Mouse (Mus musculus) myocyte (in vitro differentiated cells): ENCODE measurements around the gene Gm20521. TPM values are rescaled to one million over a fixed set of nuclear protein-coding genes. Genes with fewer than 3 reads are reported as not detected.

Experiments used
- H3K27me3 ChIP-seq: one replicate; pipeline ENCODE4 v1.6.1; 2011; ENCODE audit not compliant: control insufficient read depth, insufficient read depth, insufficient read length
- H3K36me3 ChIP-seq: one replicate; pipeline ENCODE4 v1.6.1; 2011; ENCODE audit not compliant: control insufficient read depth, insufficient read depth
- H3K4me2 ChIP-seq: one replicate; pipeline ENCODE4 v1.6.1; 2011; ENCODE audit warnings: low read depth, control low read depth
- H3K4me3 ChIP-seq: one replicate; pipeline ENCODE4 v1.5.1; 2011; ENCODE audit warnings: mild to moderate bottlenecking, control low read depth, moderate library complexity
- H3K79me2 ChIP-seq: one replicate; pipeline ENCODE4 v1.6.1; 2011; ENCODE audit not compliant: control insufficient read depth, insufficient read depth
- H3ac ChIP-seq: one replicate; pipeline ENCODE4 v1.6.1; 2011; ENCODE audit not compliant: control insufficient read depth, insufficient read length
- CEBPB ChIP-seq: IDR thresholded peaks from 2 replicates; pipeline ENCODE4 v1.6.1; 2011; ENCODE audit warnings: mild to moderate bottlenecking, moderate library complexity; ENCODE audit not compliant: poor library complexity, insufficient read depth, severe bottlenecking
- E2F4 ChIP-seq: IDR thresholded peaks from one replicate; pipeline ENCODE4 v1.6.1; 2011; ENCODE audit warnings: mild to moderate bottlenecking, control low read depth, moderate library complexity; ENCODE audit not compliant: insufficient read depth
- MAX ChIP-seq: IDR thresholded peaks from one replicate; pipeline ENCODE4 v1.6.1; 2011; ENCODE audit warnings: low read depth, mild to moderate bottlenecking, control low read depth
- MYOD1 ChIP-seq, 3 experiments: IDR thresholded peaks; one replicate each; pipeline ENCODE4 v1.6.1; 2011; ENCODE audit warnings: control low read depth in 2 of 3, low read depth in 2 of 3, mild to moderate bottlenecking in 2 of 3, moderate library complexity in 1 of 3; ENCODE audit not compliant: insufficient read length in 2 of 3, control insufficient read depth in 1 of 3
- MYOG ChIP-seq, 3 experiments: IDR thresholded peaks; one replicate each; pipeline ENCODE4 v1.6.1; 2011; ENCODE audit warnings: control low read depth in 2 of 3, low read depth in 2 of 3, mild to moderate bottlenecking in 2 of 3; ENCODE audit not compliant: insufficient read length in 2 of 3, control insufficient read depth in 1 of 3, insufficient read depth in 1 of 3
- POLR2A ChIP-seq: IDR thresholded peaks from one replicate; pipeline ENCODE4 v1.6.1; 2011; ENCODE audit warnings: low read depth, mild to moderate bottlenecking, control low read depth, moderate library complexity; ENCODE audit not compliant: insufficient read length
- POLR2AphosphoS2 ChIP-seq: IDR thresholded peaks from one replicate; pipeline ENCODE4 v1.6.1; 2011; ENCODE audit warnings: low read depth, control low read depth; ENCODE audit not compliant: insufficient read length
- REST ChIP-seq: IDR thresholded peaks from one replicate; pipeline ENCODE4 v1.6.1; 2011; ENCODE audit warnings: mild to moderate bottlenecking, control low read depth, moderate library complexity; ENCODE audit not compliant: insufficient read depth, insufficient read length
- SRF ChIP-seq: IDR thresholded peaks from one replicate; pipeline ENCODE4 v1.6.1; 2011; ENCODE audit warnings: low read depth; ENCODE audit not compliant: control insufficient read depth, insufficient read length
- TCF12 ChIP-seq: IDR thresholded peaks from one replicate; pipeline ENCODE4 v1.6.1; 2011; ENCODE audit warnings: mild to moderate bottlenecking, control low read depth; ENCODE audit not compliant: poor library complexity, insufficient read depth, severe bottlenecking
- TCF3 ChIP-seq: IDR thresholded peaks from one replicate; pipeline ENCODE4 v1.6.1; 2011; ENCODE audit warnings: low read depth, control low read depth; ENCODE audit not compliant: insufficient read length
- USF1 ChIP-seq: IDR thresholded peaks from one replicate; pipeline ENCODE4 v1.6.1; 2011; ENCODE audit warnings: low read depth, mild to moderate bottlenecking, control low read depth, moderate library complexity
- polyA plus RNA-seq: library from polyadenylated mRNA; unstranded; fragments of >200 nt; fragmentation: generic; extraction: Trizol; gene quantifications from one replicate; pipeline ENCODE4 v1.2.1, GENCODE M21; 2012; ENCODE audit warnings: missing spikeins

Gm20521 gene
- polyA plus RNA-seq, 1 experiment: 0.47 TPM

GRCm38 (mm10) chr14:54927296-54927695 lies 44.1 kb downstream of the Gm20521 start:
- Histone ChIP-seq H3K4me2 (no peak overlapping the region), H3K4me3 (no peak overlapping the region)

GRCm38 (mm10) chr14:54929801-54930200 lies 46.6 kb downstream of the Gm20521 start:
- peak in 1 of 3 experiments; percentile 3 for TF ChIP-seq MYOG (IDR thresholded peaks at IDR 0.05; ENCODE audit: control insufficient read depth in 1 of 3, insufficient read depth in 1 of 3, insufficient read length in 2 of 3, low read depth in 2 of 3)
- TF ChIP-seq POLR2A: no peak
- TF ChIP-seq MYOD1 (IDR thresholded peaks at IDR 0.05; ENCODE audit: control insufficient read depth in 1 of 3, insufficient read length in 2 of 3, low read depth in 2 of 3): peak in 1 of 3 experiments; percentile 3
- H3K4me2 ChIP-seq: no peak overlapping the region
- H3ac ChIP-seq: no peak overlapping the region

More at GRCm38 (mm10) chr14:54927296-54927695, 44.1 kb downstream of the Gm20521 start:
- Histone ChIP-seq H3K79me2 (no peaks in the 10 kb centered on the region), H3K27me3 (peaks cover 26% of the 10 kb centered on the region), H3K36me3 (no peaks in the 10 kb centered on the region), H3ac (no peak overlapping the region)
- no peak for TF ChIP-seq SRF
- TF ChIP-seq TCF3: no peak
- no peak for TF ChIP-seq POLR2AphosphoS2
- no peak for TF ChIP-seq MAX
- TF ChIP-seq MYOD1 (IDR thresholded peaks at IDR 0.05; ENCODE audit: control insufficient read depth in 1 of 3, insufficient read length in 2 of 3, low read depth in 2 of 3): no peak
- TF ChIP-seq MYOG (IDR thresholded peaks at IDR 0.05; ENCODE audit: control insufficient read depth in 1 of 3, insufficient read depth in 1 of 3, insufficient read length in 2 of 3, low read depth in 2 of 3): no peak
- TF ChIP-seq POLR2A: no peak

GRCm38 (mm10) chr14:54930431-54930830 lies 47.2 kb downstream of the Gm20521 start:
- Histone ChIP-seq H3K36me3 (no peaks in the 10 kb centered on the region), H3K4me3 (no peak overlapping the region), H3K27me3 (peaks cover 32% of the 10 kb centered on the region), H3K4me2 (no peak overlapping the region), H3ac (no peak overlapping the region), H3K79me2 (no peaks in the 10 kb centered on the region)
- TF ChIP-seq USF1 (peak; percentile 29), MYOG (IDR thresholded peaks at IDR 0.05; ENCODE audit: control insufficient read depth in 1 of 3, insufficient read depth in 1 of 3, insufficient read length in 2 of 3, low read depth in 2 of 3) (peak in 1 of 3 experiments; percentile 44), TCF3 (no peak)

More at GRCm38 (mm10) chr14:54929801-54930200, 46.6 kb downstream of the Gm20521 start:
- Histone ChIP-seq H3K36me3 (no peaks in the 10 kb centered on the region), H3K27me3 (peaks cover 30% of the 10 kb centered on the region), H3K79me2 (no peaks in the 10 kb centered on the region), H3K4me3 (no peak overlapping the region)

GRCm38 (mm10) chr14:54932645-54933150 lies 49.5 kb downstream of the Gm20521 start, which contains the start of gene Il25:
Il25 (plus strand) TSS chr14:54932695.
- peaks cover 21% of the 10 kb centered on the region for H3K27me3 ChIP-seq
- no peak within 1 kb of the TSS for H3ac ChIP-seq
- H3K4me2 ChIP-seq: no peak within 1 kb of the TSS
- TF ChIP-seq MYOG (IDR thresholded peaks at IDR 0.05; ENCODE audit: control insufficient read depth in 1 of 3, insufficient read depth in 1 of 3, insufficient read length in 2 of 3, low read depth in 2 of 3) (peak in 1 of 3 experiments; percentile 9), REST (no peak), TCF3 (no peak)
- H3K36me3 ChIP-seq: no peaks in the 10 kb centered on the region
- no peak within 1 kb of the TSS for H3K4me3 ChIP-seq
- H3K79me2 ChIP-seq: no peaks in the 10 kb centered on the region

- H3ac ChIP-seq: no peak within 1 kb of the TSS
- H3K4me2 ChIP-seq: no peak within 1 kb of the TSS
- H3K79me2 ChIP-seq: no peaks in the 10 kb centered on the region
- peaks cover 21% of the 10 kb centered on the region for H3K27me3 ChIP-seq
- TF ChIP-seq MYOG (IDR thresholded peaks at IDR 0.05; ENCODE audit: control insufficient read depth in 1 of 3, insufficient read depth in 1 of 3, insufficient read length in 2 of 3, low read depth in 2 of 3) (peak in 1 of 3 experiments; percentile 43), TCF12 (no peak)
- H3K36me3 ChIP-seq: no peaks in the 10 kb centered on the region
- no peak within 1 kb of the TSS for H3K4me3 ChIP-seq
Observed at GRCm38 (mm10) chr14:54935904-54936830, 52.9 kb downstream of the Gm20521 start, which contains the start of gene Cmtm5. Cmtm5 (plus strand) TSS chr14:54936261.

GRCm38 (mm10) chr14:54936831-54937160 lies 53.6 kb downstream of the Gm20521 start:
- Histone ChIP-seq H3K4me2 (no peak overlapping the region), H3K4me3 (no peak overlapping the region), H3K27me3 (peaks cover 21% of the 10 kb centered on the region)

More at GRCm38 (mm10) chr14:54936831-54937160, 53.6 kb downstream of the Gm20521 start:
- TF ChIP-seq MYOG (IDR thresholded peaks at IDR 0.05; ENCODE audit: control insufficient read depth in 1 of 3, insufficient read depth in 1 of 3, insufficient read length in 2 of 3, low read depth in 2 of 3) (no peak), USF1 (no peak), MYOD1 (IDR thresholded peaks at IDR 0.05; ENCODE audit: control insufficient read depth in 1 of 3, insufficient read length in 2 of 3, low read depth in 2 of 3) (no peak), POLR2A (no peak), TCF3 (no peak), POLR2AphosphoS2 (no peak), E2F4 (no peak), TCF12 (no peak), SRF (no peak), MAX (no peak), REST (no peak), CEBPB (no peak)
- Histone ChIP-seq H3K36me3 (no peaks in the 10 kb centered on the region), H3ac (no peak overlapping the region), H3K79me2 (no peaks in the 10 kb centered on the region)
